Mouse (Mus musculus) CH12.LX (cell line): ENCODE results near the gene Ifi204.
"Not testable (repeated sequence)": the region's sequence is repeated elsewhere in the genome, so short reads cannot be mapped to it uniquely, and the experiment has no call there.

Experiments used
- BHLHE40 ChIP-seq: IDR thresholded peaks from 2 replicates; pipeline ENCODE4 v1.6.1; 2011; ENCODE audit warnings: mild to moderate bottlenecking, low read depth, low read length, improper control_type of control experiment
- CTCF ChIP-seq, 2 experiments: IDR thresholded peaks in 1 of 2; conservative IDR thresholded peaks in 1 of 2; 2 replicates each; pipeline ENCODE4 v1.5.1; 2011 to 2012; ENCODE audit warnings: low read depth in 2 of 2, low read length in 2 of 2, improper control_type of control experiment in 1 of 2, inconsistent platforms in 1 of 2, mild to moderate bottlenecking in 1 of 2, moderate library complexity in 1 of 2
- EP300 ChIP-seq: IDR thresholded peaks from 2 replicates; pipeline ENCODE4 v1.6.1; 2011; ENCODE audit warnings: low read length, improper control_type of control experiment
- JUND ChIP-seq: conservative IDR thresholded peaks from 2 replicates; pipeline ENCODE4 v1.6.1; 2011; ENCODE audit warnings: low read depth, low read length, improper control_type of control experiment
- POLR2A ChIP-seq: IDR thresholded peaks from 2 replicates; pipeline ENCODE4 v1.6.1; 2011; ENCODE audit warnings: low read depth, mild to moderate bottlenecking, improper control_type of control experiment, low read length
- RCOR1 ChIP-seq: conservative IDR thresholded peaks from 2 replicates; pipeline ENCODE4 v1.6.1; 2012; ENCODE audit warnings: low read depth, mild to moderate bottlenecking, inconsistent platforms, low read length, improper control_type of control experiment
- TCF12 ChIP-seq: IDR thresholded peaks from 2 replicates; pipeline ENCODE4 v1.6.1; 2014; ENCODE audit warnings: low read depth, mild to moderate bottlenecking, inconsistent platforms, low read length, improper control_type of control experiment
- UBTF ChIP-seq: IDR thresholded peaks from 2 replicates; pipeline ENCODE4 v1.6.1; 2012; ENCODE audit warnings: low read depth, mild to moderate bottlenecking, inconsistent platforms, low read length, improper control_type of control experiment, moderate library complexity

GRCm38 (mm10) chr1:173802689-173803281 is 36.0 kb upstream of the Ifi204 start:
- TF ChIP-seq CTCF (conservative IDR thresholded peaks at IDR 0.05 in 1 of 2, IDR thresholded peaks at IDR 0.05 in 1 of 2; ENCODE audit: low read depth in 2 of 2, low read length in 2 of 2); RCOR1; JUND; EP300; TCF12; POLR2A; BHLHE40; UBTF: not testable (repeated sequence)
